Mouse (Mus musculus) megakaryocyte, embryonic 14.5 days (primary cell): ENCODE measurements around the gene Itgb5.

Experiments
- FLI1 ChIP-seq: IDR thresholded peaks from 2 replicates; pipeline ENCODE4 v1.6.1; 2012; ENCODE audit warnings: low read length, inconsistent platforms, mixed read lengths
- GATA1 ChIP-seq: IDR thresholded peaks from 3 replicates; pipeline ENCODE4 v1.6.1; 2012; ENCODE audit warnings: mixed read lengths, low read length, inconsistent platforms, borderline replicate concordance

DNA sequence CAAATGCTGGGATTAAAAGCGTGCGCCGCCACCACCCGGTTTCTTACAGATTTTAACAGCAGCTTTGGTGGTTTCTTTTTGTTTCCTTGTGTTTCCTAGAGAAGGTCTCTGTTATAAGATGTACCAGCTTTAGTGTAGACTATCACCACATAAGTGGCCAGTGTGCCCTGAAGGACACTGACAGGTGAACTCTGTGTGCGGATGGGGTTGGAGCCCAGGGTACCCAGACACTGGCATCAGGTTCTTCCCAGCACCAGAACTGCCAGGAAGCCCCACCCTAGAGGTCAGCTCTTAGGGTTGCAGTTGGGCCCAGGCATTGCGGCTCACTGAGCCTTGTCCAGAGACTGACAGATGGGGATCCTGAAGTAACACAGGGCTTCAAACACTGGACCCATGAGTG, 113.9 kb downstream of the Itgb5 start:
- no peak for TF ChIP-seq GATA1
- TF ChIP-seq FLI1, result no peak
